Mouse (Mus musculus) testis, adult 2 months (tissue): ENCODE results near the gene Abhd16b.
A peak's percentile ranks its signal among the peaks of the same experiment; 100 is the strongest.

ENCODE experiments used
- CTCF ChIP-seq: fragments of 200-500 bp; IDR thresholded peaks from 2 replicates; pipeline ENCODE4 v1.5.1; 2012; ENCODE audit warnings: low read depth, mild to moderate bottlenecking, inconsistent platforms, low read length, moderate library complexity; ENCODE audit not compliant: control insufficient read depth, insufficient read depth, insufficient replicate concordance
- POLR2A ChIP-seq: fragments of 200-500 bp; IDR thresholded peaks from 2 replicates; pipeline ENCODE4 v1.6.1; 2012; ENCODE audit warnings: low read depth, mild to moderate bottlenecking, inconsistent platforms, low read length, moderate library complexity; ENCODE audit not compliant: control insufficient read depth

DNA sequence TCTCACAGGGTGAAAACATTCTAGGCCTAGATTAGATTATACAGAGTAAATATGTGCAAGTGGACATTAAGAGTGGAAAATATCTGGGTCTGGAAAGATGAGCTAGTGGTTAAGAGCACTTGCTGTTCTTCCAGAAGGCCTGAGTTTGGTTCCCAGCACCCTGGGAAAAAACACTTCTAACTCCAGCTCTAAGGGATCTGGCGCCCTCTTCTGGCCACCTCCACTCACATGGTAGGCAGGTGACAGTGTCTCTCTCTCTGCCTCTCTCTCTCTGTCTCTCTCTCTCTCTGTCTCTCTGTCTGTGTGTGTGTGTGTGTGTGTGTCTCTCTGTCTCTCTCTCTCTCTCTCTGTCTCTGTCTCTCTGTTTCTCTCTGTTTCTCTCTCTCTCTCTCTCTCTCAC, 39.7 kb upstream of the Abhd16b start:
- TF ChIP-seq CTCF = peak; percentile 44; the same call in 1 of the 2 replicates
- no peak for TF ChIP-seq POLR2A
